Mouse (Mus musculus) gastrocnemius, adult 2 months (tissue): ENCODE measurements around the gene Samd14. TPM values are rescaled to one million over a fixed set of nuclear protein-coding genes. Genes with fewer than 3 reads are reported as not detected.

ENCODE experiments used
- DNase-seq: peaks from one replicate; pipeline ENCODE4 v3.0.0; 2022
- H3K27ac ChIP-seq: fragments of 200-600 bp; 2 replicates; pipeline ENCODE4 v1.8.1; 2022; ENCODE audit warnings: mild to moderate bottlenecking
- H3K4me3 ChIP-seq: fragments of 200-600 bp; 2 replicates; pipeline ENCODE4 v1.8.1; 2022; ENCODE audit warnings: mild to moderate bottlenecking, moderate library complexity
- CTCF ChIP-seq: fragments of 200-600 bp; IDR thresholded peaks from 2 replicates; pipeline ENCODE4 v1.8.1; 2022; ENCODE audit warnings: antibody characterized with exemption, mild to moderate bottlenecking, moderate library complexity
- intact Hi-C: fragments of 180-260 bp; cut with DNase I; formaldehyde crosslinking; loops from one replicate; pipeline ENCODE4 v1.15.1; 2025
- total RNA-seq, 2 experiments: library from RNA; stranded (reverse); gene quantifications; 2 replicates each; pipeline ENCODE4 v1.2.3; 2021

Gene Samd14
- total RNA-seq, 2 experiments from 2014 or later = 0.28 to 0.42 TPM

DNA sequence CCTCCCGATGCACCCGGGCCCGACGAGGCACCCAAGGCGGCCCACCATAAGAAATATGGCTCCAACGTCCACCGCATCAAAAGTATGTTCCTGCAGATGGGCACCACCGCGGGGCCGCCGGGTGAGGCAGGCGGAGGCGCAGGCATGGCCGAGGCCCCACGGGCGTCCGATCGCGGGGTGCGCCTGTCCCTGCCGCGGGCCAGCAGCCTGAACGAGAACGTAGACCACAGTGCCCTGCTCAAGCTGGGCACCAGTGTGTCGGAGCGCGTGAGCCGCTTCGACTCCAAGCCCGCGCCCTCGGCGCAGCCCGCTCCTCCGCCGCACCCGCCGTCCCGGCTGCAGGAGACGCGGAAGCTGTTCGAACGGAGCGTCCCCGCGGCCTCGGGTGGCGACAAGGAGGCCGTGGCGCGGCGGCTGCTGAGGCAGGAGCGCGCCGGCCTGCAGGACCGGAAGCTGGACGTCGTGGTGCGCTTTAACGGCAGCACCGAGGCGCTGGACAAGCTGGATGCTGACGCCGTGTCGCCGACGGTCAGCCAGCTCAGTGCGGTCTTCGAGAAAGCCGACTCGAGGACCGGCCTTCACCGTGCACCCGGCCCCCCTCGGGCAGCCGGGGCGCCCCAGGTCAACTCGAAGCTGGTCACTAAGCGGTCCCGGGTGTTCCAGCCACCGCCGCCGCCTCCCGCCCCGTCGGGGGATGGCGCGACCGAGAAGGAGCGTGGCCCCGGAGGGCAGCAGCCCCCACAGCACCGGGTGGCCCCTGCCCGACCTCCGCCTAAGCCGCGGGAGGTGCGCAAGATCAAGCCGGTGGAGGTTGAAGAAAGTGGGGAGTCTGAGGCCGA is 17.8 kb upstream of the Samd14 start:
- intact Hi-C loops = no loop called here
- peak; percentile 71 for DNase-seq

DNA sequence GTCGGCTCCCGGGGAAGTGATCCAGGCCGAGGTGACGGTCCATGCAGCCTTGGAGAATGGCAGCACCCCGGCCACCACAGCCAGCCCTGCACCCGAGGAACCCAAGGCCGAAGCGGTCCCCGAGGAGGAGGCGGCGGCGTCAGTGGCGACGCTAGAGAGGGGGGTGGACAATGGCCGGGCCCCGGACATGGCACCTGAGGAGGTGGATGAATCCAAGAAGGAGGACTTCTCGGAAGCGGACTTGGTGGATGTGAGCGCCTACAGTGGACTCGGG is 17.3 kb upstream of the Samd14 start:
- intact Hi-C loops = no loop called here
- TF ChIP-seq CTCF = no peak

More for the DNA sequence above, 17.8 kb upstream of the Samd14 start:
- TF ChIP-seq CTCF = no peak
- Histone ChIP-seq H3K4me3 (peak overlapping the region; percentile 98), H3K27ac (peak overlapping the region; percentile 93)

DNA sequence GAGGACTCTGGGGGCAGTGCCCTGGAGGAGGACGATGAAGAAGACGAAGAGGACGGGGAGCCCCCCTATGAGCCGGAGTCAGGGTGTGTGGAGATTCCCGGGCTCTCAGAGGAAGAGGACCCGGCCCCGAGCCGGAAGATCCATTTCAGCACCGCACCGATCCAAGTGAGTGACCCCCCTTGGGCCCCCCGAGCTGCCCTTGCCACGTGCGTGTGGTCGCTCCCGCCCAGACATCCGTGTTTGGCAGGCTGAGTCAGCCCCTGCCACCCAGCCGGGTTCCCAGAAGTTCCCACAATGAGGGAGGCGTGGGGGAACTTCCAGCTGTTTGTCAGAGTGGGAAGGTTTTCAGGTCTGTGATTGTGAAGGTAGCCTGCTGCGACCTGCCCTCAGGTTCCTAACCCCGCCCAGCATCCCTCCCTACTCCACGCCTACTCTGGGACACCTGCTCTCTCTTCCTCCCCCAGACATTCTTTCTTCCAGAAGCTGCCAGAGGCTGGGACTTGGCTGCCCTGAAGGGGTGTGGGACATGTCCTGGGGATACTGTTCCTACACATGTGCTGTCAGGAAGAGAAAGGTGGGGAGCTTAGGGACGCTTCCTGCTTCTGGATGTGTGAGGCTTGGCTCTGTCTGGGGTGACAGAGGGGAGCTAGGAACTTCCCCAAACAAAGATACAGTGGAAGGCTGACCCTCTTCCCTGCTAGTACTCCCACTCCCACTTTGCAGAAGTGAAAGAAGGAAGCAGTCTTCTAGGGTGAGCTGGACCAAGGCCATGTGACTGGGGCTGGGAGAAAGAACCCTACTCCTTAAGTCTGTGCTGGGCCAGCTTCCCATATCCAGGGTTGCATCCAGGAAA is 16.7 kb upstream of the Samd14 start:
- peak overlapping the region; percentile 93 for H3K27ac ChIP-seq
- DNase-seq = peak; percentile 59
- TF ChIP-seq CTCF = no peak
- intact Hi-C loops = no loop called here
- H3K4me3 ChIP-seq = peak overlapping the region; percentile 98

More for the DNA sequence above, 17.3 kb upstream of the Samd14 start:
- Histone ChIP-seq H3K4me3 (peak overlapping the region; percentile 98), H3K27ac (peak overlapping the region; percentile 93)
- DNase-seq = no peak

DNA sequence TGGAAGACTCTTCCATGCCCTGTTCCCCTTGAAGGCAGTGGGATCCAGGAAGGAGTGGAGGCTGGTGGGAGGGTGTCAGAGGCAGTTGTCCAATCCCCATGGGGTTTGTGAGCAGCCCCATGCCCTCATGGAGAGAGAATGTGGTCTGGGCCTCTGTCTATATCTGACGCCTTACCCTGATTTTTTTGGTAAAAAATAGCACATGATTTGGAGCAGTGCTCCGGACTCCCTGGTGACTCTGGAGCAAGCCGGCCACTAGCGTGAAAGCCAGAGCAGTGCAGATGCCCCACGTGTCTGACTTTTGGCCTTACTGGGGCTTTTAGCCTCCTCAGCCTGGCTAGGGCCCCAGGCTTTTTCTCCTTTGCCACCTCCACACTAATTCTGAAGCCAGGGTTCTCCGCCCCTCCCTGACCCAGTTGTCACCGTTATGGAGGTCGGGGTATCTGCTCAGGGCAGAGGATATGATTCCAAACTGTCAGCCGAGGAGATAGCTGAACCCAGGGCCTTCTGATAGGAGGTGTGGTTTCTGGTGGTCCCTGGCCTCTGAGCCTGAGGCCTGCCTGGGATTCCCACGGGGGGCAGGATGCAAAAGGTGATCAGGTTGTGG is 15.4 kb upstream of the Samd14 start:
- H3K27ac ChIP-seq = peak overlapping the region; percentile 93

DNA sequence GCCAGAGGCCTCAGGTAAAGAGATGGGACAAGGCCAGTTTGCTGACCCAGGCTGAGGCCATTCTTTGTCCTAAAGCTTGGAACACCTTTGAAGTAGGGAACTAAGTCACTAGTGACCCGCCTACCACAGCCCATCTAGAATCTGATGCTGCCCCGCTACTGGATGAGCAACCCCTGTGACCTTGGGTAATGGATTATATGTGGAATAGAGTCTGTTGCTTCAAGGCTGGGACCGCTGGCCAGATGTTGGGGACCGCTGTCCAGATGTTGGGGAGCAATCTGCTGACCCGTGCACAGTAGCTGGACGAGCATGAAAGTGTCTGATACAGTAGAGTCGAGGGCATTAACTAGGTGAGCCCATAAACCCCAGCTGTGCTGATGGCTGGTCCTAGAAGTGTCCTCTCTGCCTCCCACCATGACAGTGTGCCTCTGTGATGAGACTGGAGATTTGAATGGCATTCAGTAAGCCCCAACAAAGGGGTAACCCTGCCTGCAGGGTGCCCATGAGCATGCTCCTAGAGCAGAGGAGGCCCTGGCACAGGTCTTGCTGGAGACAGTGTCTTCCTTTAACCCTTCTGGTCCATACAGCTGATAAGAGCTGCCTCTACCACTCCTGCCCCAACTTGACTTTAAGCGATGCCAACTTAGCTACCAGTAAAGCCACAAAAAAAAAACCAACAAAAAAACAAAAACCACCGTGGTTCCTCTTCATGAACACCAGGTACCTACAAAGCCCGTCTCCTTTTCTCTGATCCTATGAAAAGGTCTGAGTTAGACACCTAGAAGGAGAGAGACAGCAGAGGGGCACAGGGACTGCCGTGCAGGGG is 14.5 kb upstream of the Samd14 start:
- Histone ChIP-seq H3K4me3 (peak overlapping the region; percentile 98), H3K27ac (peak overlapping the region; percentile 93)
- DNase-seq = peak; percentile 17
- no peak for TF ChIP-seq CTCF
- intact Hi-C loops = no loop called here

More for the DNA sequence above, 15.4 kb upstream of the Samd14 start:
- TF ChIP-seq CTCF = no peak
- peak; percentile 65 for DNase-seq
- intact Hi-C loops = no loop called here
- peak overlapping the region; percentile 98 for H3K4me3 ChIP-seq

DNA sequence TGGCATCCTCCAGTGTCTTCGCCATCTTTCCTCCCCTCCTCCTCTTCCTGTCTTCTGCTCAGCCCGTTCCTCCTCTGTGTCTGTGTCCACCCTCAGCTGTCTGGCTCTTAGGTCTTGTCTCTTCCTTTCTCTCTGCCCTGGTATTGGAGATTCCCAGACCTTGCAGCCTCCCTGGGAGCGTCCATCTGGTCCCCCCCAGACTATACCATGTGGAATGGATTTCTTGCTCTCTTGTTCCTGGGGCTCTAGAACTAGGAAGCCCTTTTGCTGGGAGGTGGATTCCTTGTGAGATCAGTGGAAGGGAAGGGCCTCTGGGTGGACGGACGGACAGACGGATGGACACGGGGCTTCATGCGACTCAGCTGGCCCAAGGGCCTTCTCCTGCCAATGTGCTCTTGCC is 13.6 kb upstream of the Samd14 start:
- TF ChIP-seq CTCF = no peak
- intact Hi-C loops = no loop called here
- Histone ChIP-seq H3K4me3 (peak overlapping the region; percentile 98; the same call in 1 of the 2 replicates), H3K27ac (peak overlapping the region; percentile 93)
- no peak for DNase-seq

DNA sequence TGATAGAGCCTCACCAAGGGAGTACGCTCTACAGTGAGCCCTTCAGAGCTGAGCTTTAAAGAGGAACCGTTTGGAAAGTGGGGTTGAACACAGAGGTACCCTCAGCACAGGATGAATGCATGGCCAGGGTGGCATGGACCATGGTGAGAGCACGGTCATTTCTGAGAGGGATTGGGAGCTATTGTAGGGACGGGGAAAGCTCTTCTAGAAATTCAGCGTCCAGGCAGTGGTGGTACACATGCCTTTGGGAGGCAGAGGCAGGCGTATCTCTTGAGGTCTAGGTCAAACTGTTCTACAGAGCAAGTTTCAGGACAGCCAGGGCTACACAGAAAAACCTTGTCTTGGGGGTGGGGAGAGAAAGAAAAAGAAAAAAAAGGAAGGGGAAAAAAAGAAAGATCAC is 12.7 kb upstream of the Samd14 start:
- intact Hi-C loops = no loop called here
- Histone ChIP-seq H3K27ac (peak overlapping the region; percentile 93), H3K4me3 (no peak overlapping the region)
- TF ChIP-seq CTCF = no peak
- no peak for DNase-seq

DNA sequence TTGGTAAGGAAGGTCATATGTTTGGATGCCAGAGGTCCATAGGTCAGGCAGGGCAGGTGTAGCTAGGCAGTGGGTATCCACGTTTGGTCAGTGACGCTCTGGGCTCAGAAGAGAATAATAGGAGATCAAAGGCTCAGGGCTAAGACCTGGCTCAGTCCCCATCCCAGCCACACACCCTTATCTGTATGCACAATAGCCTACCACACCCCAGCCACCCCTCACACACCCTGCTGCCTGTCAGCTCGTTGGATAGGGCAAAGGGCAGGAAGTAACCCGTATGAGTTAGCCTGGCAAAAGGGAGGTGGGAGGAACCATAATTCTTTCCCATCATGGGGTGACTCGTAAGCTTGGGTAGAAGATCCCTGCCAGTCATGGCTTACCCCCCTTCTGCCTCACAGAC is 12.1 kb upstream of the Samd14 start:
- Histone ChIP-seq H3K27ac (peak overlapping the region; percentile 93), H3K4me3 (peak overlapping the region; percentile 9; the same call in 1 of the 2 replicates)
- TF ChIP-seq CTCF = no peak
- intact Hi-C loops = no loop called here
- peak; percentile 20 for DNase-seq

DNA sequence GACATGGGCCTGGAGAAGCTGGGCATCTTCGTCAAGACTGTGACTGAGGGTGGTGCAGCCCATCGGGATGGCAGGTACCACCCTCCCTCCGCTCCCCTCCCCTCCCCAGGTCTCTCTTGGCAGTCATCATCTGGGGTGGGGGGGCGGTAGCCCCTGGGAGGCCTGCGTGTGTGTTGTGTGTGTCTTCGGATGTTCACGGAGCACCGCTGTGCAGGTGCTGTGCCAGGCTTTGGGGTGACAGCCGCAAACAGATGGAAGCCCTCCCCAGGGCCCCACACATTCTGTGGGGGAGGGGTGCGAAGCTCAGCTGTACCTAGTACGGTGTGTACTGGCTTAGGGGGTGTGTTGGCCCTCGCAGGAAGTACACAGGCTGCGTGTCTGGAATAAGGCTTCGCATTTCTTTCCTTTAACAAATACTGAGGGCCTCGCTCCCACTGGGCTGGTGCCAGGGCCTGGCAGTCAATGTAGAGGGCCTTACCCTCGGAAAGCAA is 11.6 kb upstream of the Samd14 start:
- H3K4me3 ChIP-seq = peak overlapping the region; percentile 9; the same call in 1 of the 2 replicates
- H3K27ac ChIP-seq = peak overlapping the region; percentile 93
- intact Hi-C loops = no loop called here

DNA sequence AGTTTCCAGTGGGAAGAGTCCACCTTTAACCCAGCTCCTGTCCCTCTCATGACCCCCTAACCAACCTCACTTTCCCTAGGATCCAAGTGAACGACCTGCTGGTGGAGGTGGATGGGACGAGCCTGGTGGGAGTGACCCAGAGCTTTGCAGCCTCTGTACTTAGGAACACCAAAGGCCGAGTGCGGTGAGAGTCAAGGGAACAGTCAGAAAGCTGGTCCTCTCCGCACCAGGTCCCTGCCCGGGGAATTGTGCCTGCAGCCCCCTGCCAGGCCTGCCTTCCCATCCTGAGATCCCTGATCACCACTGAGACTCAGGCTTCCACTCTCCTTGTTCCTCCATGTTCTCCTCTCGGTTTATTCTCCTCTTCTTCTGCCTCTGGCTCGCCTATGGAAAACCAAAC is 9.6 kb upstream of the Samd14 start:
- peak overlapping the region; percentile 50 for H3K4me3 ChIP-seq
- intact Hi-C loops = loop anchor here (2.0 kb wide), 1 partner anchor 61 kb away; no protein-coding TSS in a partner anchor
- no peak for TF ChIP-seq CTCF
- H3K27ac ChIP-seq = peak overlapping the region; percentile 93
- DNase-seq = peak; percentile 24

More for the DNA sequence above, 11.6 kb upstream of the Samd14 start:
- TF ChIP-seq CTCF = no peak
- DNase-seq = peak; percentile 49

DNA sequence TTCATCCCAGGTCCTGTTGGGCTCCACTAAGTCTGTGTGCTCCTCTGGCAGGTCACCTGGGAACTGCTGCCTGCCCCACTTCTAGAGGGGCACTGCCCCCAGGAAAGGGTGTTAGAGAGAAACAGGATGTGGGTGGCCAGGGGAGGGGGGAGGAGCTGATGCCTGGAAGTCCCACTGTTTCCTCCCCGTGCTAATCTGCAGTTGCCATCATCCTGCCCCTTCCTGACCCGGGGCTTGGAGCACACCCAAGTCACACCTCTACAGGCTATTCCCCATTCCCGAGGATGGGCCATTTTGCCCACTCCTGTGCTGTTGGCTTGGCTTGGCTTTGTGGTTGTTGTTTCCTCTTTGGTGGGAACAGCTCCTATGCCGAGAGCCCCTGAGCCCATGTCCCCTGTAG is 9.1 kb upstream of the Samd14 start:
- Histone ChIP-seq H3K4me3 (peak overlapping the region; percentile 50), H3K27ac (peak overlapping the region; percentile 93)
- DNase-seq = peak; percentile 59
- intact Hi-C loops = loop anchor here (2.0 kb wide), 1 partner anchor 62 kb away; no protein-coding TSS in a partner anchor
- TF ChIP-seq CTCF = no peak
